Mouse (Mus musculus) left cerebral cortex, postnatal 36 days (tissue): ENCODE measurements around the gene Swsap1. TPM values are rescaled to one million over a fixed set of nuclear protein-coding genes. Genes with fewer than 3 reads are reported as not detected.

ENCODE experiments used
- DNase-seq, 2 experiments: peaks; one replicate each; pipeline ENCODE4 v3.0.0; 2021 to 2022; ENCODE audit warnings: low spot score in 2 of 2, mixed read lengths in 1 of 2
- intact Hi-C: fragments of 180-260 bp; cut with DNase I; formaldehyde crosslinking; loops from one replicate; pipeline ENCODE4 v1.15.1; 2025
- total RNA-seq, 2 experiments: library from RNA; stranded (reverse); gene quantifications; 2 replicates each; pipeline ENCODE4 v1.2.3; 2021

Swsap1 gene
- total RNA-seq, 2 experiments from 2014 or later = 14.8 to 15.2 TPM

- intact Hi-C loops = no loop called here
- DNase-seq = no peak
Observed at GRCm38 (mm10) chr9:21934021-21934420, 21.5 kb upstream of the Swsap1 start.

- intact Hi-C loops = loop anchor here (2.0 kb wide), 1 partner anchor 17 kb away; no protein-coding TSS in a partner anchor
- DNase-seq = no peak
Observed at GRCm38 (mm10) chr9:21935466-21936131, 20.0 kb upstream of the Swsap1 start.

- intact Hi-C loops = loop anchor here (2.0 kb wide), 1 partner anchor 16 kb away; no protein-coding TSS in a partner anchor
- peak; percentile 96 to 97 for DNase-seq
Observed at GRCm38 (mm10) chr9:21936692-21937570, 18.6 kb upstream of the Swsap1 start, which contains the start of gene Plppr2. Plppr2 (plus strand) TSS chr9:21937033.

- no peak for DNase-seq
Observed at GRCm38 (mm10) chr9:21937711-21938175, 17.8 kb upstream of the Swsap1 start.

GRCm38 (mm10) chr9:21938234-21938855 is 17.2 kb upstream of the Swsap1 start:
- no peak for DNase-seq
- intact Hi-C loops = no loop called here

More at GRCm38 (mm10) chr9:21937711-21938175, 17.8 kb upstream of the Swsap1 start:
- intact Hi-C loops = loop anchor here (2.0 kb wide), 1 partner anchor 15 kb away; no protein-coding TSS in a partner anchor

- intact Hi-C loops = no loop called here
- no peak for DNase-seq
Observed at GRCm38 (mm10) chr9:21943046-21943445, 12.5 kb upstream of the Swsap1 start.

- DNase-seq = no peak
- intact Hi-C loops = no loop called here
Observed at GRCm38 (mm10) chr9:21943638-21944037, 11.9 kb upstream of the Swsap1 start.

GRCm38 (mm10) chr9:21944267-21944666 is 11.3 kb upstream of the Swsap1 start:
- intact Hi-C loops = no loop called here
- DNase-seq = no peak

GRCm38 (mm10) chr9:21947540-21948130 is 7.9 kb upstream of the Swsap1 start:
- intact Hi-C loops = no loop called here
- no peak for DNase-seq

- DNase-seq = no peak
- intact Hi-C loops = no loop called here
Observed at GRCm38 (mm10) chr9:21948146-21948545, 7.4 kb upstream of the Swsap1 start.

- DNase-seq = no peak
Observed at GRCm38 (mm10) chr9:21948790-21949189, 6.8 kb upstream of the Swsap1 start.

GRCm38 (mm10) chr9:21950322-21950721 is 5.2 kb upstream of the Swsap1 start:
- intact Hi-C loops = no loop called here
- DNase-seq = no peak

More at GRCm38 (mm10) chr9:21948790-21949189, 6.8 kb upstream of the Swsap1 start:
- intact Hi-C loops = no loop called here

- DNase-seq = no peak
- intact Hi-C loops = loop anchor here (2.0 kb wide), 1 partner anchor 15 kb away; the partner anchor contains the start of gene Plppr2
Observed at GRCm38 (mm10) chr9:21951977-21952376, 3.6 kb upstream of the Swsap1 start.

GRCm38 (mm10) chr9:21953600-21953999 is 2.0 kb upstream of the Swsap1 start:
- intact Hi-C loops = loop anchor here (2.0 kb wide), 1 partner anchor 17 kb away; the partner anchor contains the start of gene Plppr2
- DNase-seq = peak; percentile 54 to 66

- no peak for DNase-seq
Observed at GRCm38 (mm10) chr9:21954635-21955034, 920 bp upstream of the Swsap1 start.

GRCm38 (mm10) chr9:21955225-21955569 is 358 bp upstream of the Swsap1 start:
- no peak for DNase-seq

More at GRCm38 (mm10) chr9:21954635-21955034, 920 bp upstream of the Swsap1 start:
- intact Hi-C loops = loop anchor here (2.0 kb wide), 1 partner anchor 48 kb away; the partner anchor contains the start of genes Ccdc151 and Prkcsh

GRCm38 (mm10) chr9:21958372-21958771 is 2.8 kb downstream of the Swsap1 start:
- DNase-seq = no peak
- intact Hi-C loops = no loop called here

More at GRCm38 (mm10) chr9:21955225-21955569, 358 bp upstream of the Swsap1 start:
- intact Hi-C loops = loop anchor here (2.0 kb wide), 1 partner anchor 48 kb away; the partner anchor contains the start of genes Ccdc151 and Prkcsh

- no peak for DNase-seq
- intact Hi-C loops = no loop called here
Observed at GRCm38 (mm10) chr9:21959244-21959643, 3.7 kb downstream of the Swsap1 start.

GRCm38 (mm10) chr9:21960135-21960534 is 4.6 kb downstream of the Swsap1 start:
- intact Hi-C loops = loop anchor here (5.0 kb wide), 1 partner anchor 92 kb away; the partner anchor contains the start of gene Elavl3
- no peak for DNase-seq
